Mouse (Mus musculus) lung, postnatal 36 days (tissue): ENCODE data around the gene Ier5.

ENCODE experiments used
- DNase-seq: peaks from one replicate; pipeline ENCODE4 v3.0.0; 2022; ENCODE audit warnings: mixed read lengths

Gene Ier5

DNA sequence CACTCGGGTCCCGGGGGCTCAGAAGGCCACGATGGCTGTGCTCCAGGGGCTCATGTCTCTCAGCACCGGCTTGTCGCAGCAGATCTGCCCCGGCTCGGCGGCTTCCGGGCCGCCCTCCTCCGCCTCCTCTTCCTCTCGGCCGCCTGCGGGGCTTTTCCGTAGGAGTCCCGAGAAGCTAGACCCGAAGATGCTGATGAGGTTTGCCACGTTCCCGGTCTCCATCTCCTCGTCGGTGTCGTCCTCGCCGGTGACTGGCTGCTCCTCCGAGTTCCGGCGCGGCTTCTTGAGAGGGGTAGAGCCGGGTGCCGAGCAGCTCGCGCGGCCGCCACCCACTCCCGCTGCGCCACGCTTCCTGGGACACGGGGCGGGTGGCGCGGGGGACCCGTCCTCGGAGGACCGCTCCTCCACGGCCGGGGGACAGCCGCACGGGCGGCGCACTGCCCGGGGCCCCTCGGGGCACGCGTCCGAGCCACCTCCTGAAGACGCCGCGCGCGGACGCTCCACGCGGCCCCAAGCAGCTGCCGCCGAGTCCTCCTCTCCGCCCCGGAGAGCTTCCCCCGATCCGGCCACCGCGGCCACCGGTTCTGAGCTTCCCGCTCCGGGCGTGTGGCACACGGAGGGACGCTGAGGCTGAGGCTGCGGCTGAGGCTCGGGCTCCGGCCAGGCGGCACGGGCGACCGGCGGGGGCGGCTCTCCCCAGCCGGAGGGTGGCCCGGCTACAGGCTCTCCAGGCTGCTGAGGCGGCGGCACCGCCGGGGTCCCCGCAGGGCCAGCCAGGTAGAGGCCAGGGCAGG lies 753 bp downstream of the Ier5 start:
- peak; percentile 58 for DNase-seq

DNA sequence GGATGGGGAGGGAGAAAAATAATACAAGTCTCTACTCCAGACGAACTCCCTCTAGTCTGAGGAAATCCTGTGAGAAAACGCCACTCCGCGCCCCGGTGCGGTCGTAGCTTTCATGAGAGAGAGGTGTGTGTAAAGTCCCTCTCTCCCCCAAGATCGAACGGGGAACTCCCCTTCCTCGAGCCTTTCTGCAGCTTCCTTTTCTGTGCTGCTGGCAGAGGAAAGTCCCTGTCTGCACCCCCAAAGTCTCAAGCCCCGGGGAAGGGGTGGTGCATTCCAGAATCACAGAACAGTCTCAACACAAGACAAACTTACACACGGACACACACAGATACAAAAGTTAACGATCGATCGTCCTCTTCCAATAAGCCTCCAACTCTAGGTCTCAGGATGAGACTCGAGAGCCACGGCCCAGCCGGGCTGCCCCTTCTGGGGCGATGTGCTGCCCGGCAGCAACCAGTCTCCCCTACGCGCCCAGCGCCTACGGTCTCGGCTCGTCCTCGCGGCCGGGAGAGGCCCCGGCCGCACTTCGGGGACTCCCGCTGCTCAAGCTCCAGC lies 1.4 kb downstream of the Ier5 start:
- DNase-seq = peak; percentile 69

DNA sequence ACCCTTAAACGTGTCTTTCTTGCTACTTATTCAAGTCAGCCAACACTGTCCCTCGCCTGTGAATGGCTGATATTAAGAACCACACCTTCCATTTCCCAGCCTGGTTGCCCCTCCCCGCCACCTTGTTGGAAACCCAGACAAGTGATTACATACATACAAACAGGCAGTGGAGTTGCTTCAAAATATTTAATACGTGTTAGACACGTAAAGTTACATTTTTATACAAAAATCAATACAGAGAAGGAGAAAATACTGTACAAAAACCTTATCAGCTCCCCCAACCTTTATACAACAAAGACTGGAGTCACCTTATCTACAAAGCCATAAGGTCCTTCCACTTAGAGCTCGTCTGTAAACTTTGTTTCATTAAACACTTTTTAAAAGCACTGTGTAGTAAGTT lies 2.1 kb downstream of the Ier5 start:
- peak; percentile 54 for DNase-seq

DNA sequence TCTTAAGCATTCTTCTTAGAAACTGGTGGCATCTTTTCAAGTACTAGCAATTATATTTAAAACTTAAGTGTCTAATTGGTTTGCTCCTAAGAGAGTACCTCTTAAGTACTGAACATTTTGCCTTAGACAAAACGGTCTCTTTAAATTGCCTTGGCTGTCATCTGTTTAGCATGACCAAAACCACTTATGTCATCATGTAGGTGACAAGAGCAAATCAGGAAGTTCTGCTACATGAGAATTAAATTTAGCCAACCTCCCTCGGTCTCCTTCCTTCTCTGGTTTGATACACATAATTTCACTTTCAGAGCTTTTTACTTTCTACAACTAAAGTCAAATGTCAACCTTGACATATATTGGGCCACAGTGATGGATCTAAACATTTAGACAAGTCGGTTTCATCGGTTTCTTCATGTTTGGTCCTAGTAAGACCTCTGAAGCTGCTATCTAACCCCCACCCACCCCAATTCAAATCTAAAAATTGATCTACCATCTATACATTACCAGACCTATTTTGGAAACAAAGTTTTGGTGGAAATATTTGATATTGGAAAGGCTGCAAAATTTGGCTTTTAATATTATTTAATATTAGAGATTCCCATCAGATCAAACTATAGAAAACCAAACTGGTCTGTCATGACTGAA lies 2.7 kb downstream of the Ier5 start:
- DNase-seq = no peak

DNA sequence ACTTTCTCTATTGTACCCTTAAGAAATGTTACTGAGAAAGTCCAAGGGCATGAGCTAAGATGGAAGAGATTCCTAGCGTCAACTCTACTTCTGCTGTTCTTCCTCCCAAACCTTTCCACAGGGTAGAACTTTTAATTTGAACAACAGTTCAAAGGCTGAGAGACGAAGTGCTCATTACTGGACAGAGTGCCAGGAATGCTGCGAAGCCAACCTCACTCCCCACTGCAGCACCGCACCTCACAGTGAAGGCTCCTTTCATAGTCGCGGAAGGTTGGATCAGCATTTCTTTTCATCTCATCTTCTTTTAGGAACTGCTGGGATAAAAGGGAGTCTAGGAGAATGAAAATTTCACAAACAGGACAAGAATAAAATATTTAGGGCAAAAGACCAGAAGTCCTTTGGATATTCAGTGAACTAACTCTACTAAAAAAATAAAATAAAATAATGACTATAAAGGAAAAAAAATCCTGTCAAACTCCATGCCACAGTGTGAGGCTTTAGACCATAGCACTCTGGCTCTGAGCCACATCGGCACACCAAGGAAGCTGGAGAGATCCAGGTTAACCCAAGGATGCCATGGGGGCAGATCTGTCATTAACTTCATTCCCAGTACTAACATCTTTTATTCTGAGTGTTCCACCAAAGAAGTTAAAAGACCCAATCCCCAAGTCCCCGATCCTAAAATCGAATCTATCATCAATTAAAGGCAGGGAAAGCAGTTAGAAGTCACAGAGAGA lies 5.3 kb downstream of the Ier5 start:
- no peak for DNase-seq

DNA sequence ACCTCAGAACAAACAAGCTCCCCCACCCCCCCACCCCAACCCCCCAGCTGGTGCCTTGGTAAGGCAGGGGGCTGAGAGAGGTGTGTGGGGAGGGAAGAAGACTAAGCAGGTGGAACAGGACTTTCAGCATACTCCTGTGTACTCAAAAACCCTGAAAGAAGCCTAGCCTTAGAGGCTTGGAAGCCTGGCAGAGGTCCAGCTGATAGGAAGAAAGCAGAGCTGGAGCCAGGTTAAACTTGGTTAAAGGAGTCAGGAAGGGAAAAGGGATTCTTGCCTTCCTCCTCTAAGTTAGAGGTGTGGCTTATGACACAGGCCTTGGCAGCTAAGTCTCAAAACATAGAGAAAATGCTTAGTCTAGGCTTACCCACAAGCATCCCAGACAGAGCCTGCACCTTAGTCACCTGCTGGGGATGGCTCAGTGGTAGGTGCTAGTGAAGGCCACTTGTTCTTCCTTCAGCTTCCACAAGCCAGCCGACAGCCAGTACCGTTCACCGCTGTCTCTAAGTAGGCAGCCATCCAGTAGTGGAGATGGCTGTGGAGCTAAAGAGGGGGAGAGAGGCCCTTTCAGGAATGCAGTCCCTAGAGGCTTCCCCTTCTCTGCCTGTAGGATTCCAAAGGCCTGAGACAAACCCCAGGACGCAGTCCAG lies 6.2 kb downstream of the Ier5 start:
- peak; percentile 74 for DNase-seq

DNA sequence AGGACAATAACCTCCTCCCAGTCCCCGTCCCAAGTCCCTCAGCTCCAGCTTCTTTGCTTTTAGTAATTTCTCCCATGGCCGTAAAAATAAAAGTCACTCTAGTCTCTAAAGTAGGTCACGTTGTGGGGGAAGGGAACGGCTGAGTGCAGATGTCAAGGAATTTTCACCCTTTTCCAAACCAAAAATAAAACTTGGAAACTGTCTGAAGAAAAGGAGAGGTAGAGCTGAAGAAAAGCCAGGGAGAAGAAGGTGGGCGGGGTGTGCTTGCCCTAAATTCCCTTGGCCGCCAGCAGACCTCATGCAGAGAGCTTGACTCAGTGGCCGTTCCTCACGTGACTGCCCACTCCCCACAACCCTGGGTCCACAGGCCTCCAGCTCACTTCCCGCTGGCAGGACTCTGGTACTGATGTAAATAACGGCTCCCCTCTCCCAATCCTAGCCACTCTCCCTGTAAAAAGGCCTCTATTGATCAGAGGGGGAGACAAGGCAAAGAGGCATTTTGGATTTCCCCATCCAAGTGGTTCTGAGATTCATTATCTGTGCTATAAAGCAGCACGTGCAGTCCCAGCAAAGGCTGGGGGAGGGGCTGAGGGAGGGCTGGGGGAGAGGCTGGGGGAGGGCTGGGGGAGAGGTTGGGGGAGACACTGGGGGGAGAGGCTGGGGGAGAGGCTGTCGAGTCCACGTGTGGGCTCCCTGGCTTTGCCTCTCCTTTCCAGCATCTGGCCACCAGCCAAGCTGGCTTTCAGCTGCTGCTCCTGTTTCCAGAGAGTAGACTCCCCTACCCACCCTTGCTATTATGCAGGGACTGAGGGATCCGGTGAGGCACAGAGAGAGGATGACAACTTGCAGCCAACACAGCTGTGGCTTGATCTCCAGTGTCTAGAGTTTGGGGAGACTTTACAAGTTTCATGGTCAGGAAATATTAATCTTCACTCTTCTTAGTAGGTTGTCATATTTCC lies 7.3 kb downstream of the Ier5 start:
- peak; percentile 49 for DNase-seq

DNA sequence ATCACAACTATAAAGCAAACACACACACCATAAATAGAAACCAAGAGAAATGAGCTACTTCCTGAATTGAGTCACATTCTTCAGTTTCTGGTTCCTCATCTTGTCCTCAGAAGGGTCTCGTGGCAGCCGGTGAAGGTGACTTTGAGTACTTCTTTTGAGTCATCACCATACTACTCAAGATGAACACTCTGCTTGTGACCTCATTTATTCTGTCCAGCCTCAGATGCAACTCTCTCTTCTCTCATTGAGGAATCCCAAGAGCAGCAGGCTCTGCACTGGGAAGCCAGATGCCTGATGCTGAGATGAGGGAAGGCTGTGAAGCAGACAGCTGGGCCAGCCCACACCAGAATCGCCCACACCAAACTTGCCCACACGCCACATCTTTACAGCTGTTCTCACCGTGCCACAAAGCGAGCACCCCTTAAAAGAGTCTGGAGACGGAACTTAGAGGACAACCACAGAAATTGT lies 8.0 kb downstream of the Ier5 start:
- DNase-seq = peak; percentile 61

DNA sequence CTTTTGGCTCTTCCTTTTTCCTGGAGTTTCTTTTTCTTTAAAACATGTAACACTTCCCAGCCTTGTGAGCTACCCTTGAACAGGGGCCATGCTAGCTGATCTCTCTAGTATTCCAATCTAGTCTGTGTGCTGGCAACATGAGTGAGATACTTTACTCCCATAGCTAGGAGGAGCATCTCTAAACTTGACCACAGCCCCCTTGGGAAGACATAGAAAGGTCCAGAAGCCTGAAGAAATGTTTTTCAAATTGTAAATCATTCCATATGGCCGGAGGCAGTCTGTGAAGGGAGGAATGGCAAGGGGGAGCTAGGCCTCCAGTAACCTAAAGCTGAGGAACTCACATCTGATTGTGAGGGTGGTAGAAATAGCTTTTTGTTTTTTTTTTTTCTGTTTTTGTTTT lies 8.7 kb downstream of the Ier5 start:
- DNase-seq = no peak

DNA sequence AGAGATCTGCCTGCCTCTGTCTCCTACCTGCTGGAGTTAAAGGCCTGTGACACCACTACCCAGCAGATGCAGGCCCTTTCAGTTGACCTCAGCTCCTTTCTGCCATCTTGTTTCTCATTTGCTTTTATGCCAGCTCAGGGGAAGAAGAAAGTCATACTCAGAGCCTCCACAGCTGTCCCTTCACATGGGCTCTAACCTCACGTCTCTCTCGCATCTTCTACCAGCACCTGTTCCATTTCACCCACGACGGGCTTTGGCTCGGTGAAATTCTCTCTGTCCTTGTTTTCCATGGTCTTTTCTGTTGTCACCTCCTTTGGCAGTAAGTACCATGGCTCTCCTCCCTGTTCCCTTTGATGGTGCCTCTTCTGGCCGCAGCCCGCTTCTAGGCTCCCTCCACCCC lies 9.1 kb downstream of the Ier5 start:
- no peak for DNase-seq

DNA sequence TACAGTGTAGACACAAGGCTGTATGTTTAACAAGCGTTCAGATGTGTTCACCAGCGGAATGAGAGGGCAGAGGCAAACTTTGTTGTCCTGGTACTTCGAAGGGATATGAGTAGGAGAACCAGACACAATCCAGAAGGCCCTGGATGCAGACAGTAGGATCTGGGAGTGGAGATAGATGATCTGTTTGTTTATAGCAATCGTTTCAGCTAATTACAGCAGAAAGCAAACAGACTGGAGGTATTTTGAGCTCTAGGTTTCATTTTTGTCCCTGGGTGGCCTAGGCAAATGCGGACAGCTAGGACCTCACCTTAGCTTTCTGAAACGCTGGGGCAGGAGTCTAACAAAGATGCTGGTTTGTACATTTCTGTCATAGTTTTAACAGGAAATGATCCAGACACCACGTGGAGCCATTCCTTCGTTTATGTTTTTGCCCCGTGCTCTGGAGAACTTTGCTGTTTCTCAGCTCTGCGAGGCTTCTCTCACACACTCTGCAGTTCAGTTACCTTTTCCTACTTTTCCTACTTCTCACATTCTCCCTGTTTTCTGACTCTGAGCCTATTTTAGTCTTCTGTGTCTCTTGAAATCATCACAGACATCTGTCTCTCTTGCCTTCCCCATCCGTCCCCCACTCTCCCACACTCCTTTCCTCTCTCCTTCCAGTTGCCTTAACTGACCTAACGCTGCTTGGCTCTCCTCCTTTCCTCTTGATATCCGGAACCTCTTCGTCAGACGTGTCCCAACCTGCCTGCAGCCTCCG lies 10.4 kb downstream of the Ier5 start:
- DNase-seq = no peak

DNA sequence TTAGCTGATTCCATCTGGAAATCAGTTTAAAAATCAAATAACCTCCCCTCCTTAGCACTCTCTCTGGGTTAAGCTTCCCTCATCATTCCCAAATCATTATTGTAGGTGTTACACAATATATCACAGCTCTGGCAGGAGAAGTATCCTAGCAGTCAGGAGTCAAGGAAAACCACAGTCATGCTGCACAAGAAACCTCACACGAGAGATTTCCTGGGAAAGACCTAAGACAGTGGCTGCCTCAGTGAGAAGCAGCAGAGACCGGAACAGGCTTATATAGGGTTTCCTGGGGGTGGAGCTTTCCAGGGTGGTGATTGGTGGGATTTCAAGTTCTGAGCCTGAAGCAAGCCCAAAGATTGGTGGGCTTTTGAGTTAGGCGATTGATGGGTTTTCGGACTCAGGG lies 11.4 kb downstream of the Ier5 start:
- no peak for DNase-seq

DNA sequence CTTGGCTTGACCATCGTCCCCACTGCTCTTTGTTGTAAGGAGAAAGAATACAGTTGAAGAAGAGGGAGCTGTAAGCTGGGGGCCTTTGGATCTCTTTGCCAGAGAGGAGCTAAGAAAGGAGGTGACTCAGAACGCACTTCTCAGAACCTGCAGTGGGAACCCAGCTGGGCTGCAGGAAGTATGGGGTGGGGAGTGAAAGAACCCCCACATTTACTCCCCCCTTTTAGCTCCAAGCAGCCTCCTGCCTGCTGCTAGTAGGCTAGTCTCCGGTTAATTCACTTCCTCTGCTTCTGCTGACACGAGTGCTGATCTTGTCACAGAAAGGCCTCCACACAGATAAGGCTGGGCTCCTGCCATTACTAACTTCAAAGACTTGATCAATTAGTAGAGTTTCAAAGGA lies 12.5 kb downstream of the Ier5 start:
- no peak for DNase-seq

DNA sequence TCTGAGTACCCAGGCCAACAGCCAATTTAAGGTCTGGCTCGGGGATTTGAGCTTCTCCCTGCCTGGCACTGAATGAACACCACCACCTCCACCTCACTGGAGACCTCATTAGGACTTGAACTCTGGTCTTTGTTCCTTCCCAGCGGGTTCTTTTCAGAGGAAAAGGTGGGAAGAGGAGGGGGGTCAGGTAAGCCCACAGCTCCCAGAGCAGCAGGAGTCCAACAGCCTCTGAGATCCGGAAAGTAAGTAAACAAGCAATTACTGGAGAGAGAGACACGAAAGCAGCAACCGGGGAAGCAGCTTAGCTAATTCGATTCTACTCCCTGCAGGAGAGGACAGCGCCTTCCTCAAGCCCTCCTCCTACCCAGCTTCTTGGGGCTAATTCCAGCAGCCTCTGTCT lies 13.0 kb downstream of the Ier5 start:
- no peak for DNase-seq

DNA sequence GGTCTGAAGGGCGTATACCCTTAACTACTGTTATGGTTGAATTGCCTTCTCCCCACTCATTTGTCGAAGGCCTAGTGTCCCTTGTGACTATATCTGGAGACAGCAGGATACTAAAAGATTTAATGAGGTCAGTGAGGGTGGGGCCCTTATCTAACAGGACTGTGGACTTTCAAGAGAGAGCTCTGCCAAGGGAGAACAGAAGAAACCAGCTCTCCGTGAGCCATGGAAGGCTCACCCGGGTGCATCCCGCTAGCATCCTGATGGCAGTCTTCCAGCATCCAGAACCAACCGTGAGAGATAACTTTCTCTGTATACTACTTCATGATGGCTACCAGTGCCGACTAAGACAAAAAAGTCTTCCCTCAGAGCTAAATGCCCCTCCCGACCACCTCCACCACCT lies 14.6 kb downstream of the Ier5 start:
- DNase-seq = no peak

DNA sequence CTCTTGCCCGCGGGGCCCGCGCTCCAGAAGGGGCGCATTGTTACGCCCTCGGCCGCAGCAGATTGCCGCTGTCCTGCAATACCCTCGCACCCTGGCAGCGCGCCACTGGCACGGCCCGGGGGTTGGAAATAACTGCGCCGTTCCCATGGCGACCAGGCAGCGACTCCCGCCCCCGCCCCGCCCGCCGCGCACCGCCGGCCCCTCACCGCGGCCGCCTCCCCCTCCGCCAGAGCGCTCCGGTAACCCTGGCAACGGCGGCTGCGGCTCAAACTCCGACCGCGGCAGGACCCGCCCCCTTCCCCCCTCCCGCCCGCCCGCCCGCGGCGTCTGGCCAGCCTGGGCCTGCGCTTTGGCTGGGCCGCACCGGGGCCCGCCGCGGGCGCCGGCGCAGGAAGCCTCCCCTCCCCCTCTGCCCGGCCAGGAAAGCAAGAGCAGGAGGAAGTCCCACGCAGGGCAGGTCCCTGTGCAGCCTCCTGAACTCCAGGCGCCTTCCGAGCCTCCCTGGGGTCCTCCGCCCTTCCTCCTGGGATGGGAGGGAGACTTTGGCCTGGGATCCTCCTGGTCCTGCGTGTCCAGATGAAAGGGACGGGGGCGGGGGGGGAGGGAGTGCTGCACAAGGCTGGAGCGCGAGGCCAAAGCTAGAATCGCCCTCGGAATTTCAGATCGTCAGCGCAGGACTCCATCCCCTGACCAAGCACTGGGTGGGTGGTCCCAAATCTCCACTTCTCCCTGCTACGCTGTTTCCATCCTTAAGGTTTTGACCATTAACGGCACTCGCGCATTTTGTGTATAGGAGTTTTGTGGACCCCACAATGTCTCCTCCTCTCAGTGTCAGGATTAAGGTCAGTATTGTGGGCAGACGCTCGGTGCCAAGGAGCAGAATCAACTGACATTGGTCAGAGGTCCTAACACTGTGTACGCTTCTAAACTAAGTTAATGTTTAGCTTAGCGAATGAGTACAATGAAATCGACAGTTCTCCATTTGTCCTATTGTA lies 15.9 kb downstream of the Ier5 start:
- peak; percentile 96 for DNase-seq

DNA sequence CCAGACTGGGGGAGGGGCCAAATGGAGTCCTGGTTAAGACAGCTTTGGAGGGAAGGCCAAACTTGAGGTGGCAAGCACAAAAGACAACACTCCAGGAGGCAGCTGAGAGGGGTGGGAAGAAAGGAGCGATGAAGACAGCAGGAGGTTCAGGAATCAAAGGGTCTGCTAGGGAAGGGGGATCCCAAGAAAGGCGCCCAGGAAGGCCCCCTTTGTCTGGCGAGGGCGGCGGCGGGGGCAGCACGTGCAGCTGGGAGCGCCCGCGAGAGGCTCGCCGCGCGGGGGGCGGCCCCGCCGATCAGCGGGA lies 16.5 kb downstream of the Ier5 start:
- no peak for DNase-seq

DNA sequence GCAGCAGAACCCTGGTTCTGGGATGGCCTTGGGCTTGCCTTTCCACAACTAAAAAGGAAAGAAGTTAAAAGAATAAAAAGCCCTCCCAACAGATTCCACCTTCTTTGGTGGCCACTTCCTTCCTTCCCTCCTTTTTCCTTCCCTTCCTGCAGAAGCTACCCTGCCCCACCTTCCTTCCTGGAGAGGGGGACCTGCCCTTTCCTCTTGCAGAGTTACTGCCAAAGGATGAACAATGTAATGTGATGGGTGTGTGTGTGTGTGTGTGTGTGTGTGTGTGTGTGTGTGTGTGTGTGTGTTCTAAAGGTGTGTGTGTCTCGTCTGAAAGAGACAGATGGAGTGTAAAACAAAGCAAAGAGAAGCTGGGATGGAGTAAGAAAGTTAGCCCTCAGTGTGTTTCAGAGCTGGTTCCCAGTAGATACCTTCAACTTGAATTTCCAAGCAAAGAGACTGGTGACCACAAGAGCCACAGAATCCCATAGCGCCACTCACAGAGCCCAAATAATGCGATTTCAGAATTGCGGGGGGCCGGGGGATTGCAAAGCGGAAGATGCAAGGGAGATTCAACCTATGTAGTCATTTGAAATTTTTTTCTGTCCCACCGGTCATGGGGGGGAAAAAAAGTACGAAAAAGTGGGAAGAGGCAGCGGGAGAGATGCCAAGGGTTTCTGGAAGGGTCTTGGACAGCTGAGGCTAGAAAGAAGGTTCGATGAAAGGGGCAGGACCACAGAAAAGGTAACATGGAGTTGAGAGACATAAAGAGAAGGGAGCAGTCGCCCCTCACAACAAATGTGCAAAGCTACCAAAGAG lies 17.1 kb downstream of the Ier5 start:
- DNase-seq = no peak

DNA sequence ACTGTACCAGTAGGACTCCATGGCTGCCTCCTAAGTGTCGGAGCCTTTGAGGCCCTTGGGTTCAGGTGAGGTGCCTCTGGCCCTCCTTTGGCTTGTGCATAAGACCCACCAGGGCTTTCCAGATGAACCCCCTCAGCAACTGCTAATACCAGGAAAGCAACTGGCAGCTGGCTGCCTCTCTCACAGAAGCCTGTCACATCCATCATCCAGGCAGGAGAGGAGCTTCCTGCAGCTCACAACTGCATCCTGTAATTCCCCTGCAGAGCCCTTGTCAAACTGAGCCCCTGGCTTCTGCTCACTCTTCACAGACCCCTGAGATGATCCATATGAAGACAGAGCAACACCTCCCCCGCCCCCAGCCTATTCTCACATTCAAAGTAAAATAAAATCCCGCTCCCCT lies 21.8 kb downstream of the Ier5 start:
- DNase-seq = no peak
